Mouse (Mus musculus): ENCODE measurements around the gene Lpcat2. TPM values are rescaled to one million over a fixed set of nuclear protein-coding genes. Genes with fewer than 3 reads are reported as not detected.

The Lpcat2 gene
- 3.4 and 4.1 TPM in 2 replicates for polyA plus RNA-seq (2015; fragmentation: Nextera tagmentation; extraction: Ambion mirVana)

DNA sequence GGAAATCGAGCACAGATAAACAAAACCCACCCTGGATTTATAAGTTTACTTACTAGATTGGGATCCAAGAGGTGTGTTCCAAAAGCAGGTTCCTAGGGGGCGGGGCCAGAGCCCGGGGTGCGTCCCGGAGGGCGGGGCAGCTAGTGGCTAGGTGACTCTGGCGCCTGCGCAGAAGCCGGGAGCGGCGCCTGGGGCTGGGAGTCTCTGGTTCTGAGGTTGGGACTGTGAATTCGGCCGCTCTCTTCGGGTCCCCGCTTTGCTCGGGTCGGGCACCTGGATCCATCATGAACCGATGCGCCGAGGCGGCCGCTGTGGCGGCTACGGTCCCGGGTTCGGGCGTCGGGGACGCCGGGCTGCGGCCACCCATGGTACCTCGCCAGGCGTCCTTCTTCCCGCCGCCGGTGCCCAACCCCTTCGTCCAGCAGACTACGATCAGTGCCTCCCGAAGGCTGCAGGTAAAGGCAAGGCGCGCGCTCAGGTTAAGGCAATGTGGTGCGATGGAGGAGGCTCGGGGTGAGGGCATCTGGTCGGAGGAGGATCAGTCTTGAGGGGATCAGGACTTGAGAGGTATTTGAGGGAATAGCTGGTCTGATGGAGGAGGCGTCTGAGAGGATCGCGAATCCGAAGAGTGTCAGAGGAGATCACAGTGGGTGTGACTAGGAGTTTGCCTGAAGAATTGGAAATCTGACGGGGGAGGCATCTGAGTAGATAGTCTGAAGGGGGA is at the start of gene Lpcat2:
Gene Lpcat2, plus strand, starts transcription at position 169 of the 724 bp plus-strand sequence.
- ATAC-seq (ENCODE audit: low read depth): peak; percentile 47
- Histone ChIP-seq H3K27me3 (peaks cover 32% of the 10 kb centered on the region), H3K27ac (no peak within 1 kb of the TSS), H3K4me2 (peak within 1 kb of the TSS; percentile 72), H3K9ac (peak within 1 kb of the TSS; percentile 45; the same call in 1 of the 2 replicates), H3K36me3 (no peaks in the 10 kb centered on the region), H3K9me3 (replicated peaks) (no peaks in the 10 kb centered on the region), H3K4me3 (replicated peaks) (peak within 1 kb of the TSS; percentile 58), H3K4me1 (replicated peaks) (peaks cover 8% of the 10 kb centered on the region)
- DNase-seq: peak; percentile 54
- WGBS (ENCODE audit: insufficient replicate concordance): under 1% methylated on average over 50 of the region's 50 CpGs

DNA sequence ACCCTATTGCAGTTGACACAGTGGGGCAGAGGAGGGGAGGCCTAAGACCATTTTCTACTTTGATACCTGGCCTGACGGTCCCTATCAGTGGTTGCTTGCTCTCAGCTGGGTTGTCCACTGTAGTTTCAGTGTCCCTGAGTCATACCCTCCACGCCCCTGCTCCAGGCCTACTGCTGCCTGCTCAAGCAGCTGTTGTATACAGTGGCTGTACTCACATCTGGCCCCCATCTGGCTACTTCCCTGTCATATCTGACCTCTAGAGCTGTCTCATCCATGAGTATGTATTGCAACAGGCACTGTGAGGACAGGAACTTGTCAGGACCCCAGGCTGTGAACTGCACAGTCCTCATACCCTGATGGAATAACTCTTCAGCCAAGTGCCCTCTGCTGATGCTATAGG is 42.4 kb upstream of the Lpcat2 start:
- ATAC-seq (ENCODE audit: low read depth): no peak
- WGBS (ENCODE audit: insufficient replicate concordance): 52% methylated on average over 2 of the region's 2 CpGs

DNA sequence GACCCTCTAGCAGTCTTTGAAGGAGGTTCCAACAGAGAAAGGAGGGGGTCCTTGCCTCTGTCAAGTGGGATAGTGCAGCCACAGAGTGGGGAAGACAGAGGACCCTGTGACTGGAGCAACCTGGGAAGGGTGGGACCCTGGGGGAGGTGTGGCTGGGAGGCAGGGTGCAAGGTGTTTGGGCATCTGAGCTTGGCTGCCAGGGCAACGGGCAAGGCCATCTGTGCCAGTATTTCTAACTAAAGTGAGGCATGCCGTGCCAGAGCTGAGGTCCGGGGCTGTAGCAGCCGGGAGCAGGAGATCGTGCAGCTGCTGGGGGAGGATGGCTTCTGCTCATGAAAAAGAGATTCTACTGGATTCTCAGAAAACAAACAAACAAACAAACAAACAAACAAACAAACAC is 39.5 kb upstream of the Lpcat2 start:
- H3K9ac ChIP-seq: no peak overlapping the region
- no peaks in the 10 kb centered on the region for H3K36me3 ChIP-seq
- H3K27me3 ChIP-seq: no peaks in the 10 kb centered on the region
- DNase-seq (no peak), ATAC-seq (ENCODE audit: low read depth) (no peak)
- no peak overlapping the region for H3K27ac ChIP-seq
- H3K9me3 ChIP-seq (replicated peaks): no peaks in the 10 kb centered on the region
- WGBS (ENCODE audit: insufficient replicate concordance): 63% methylated on average over 5 of the region's 5 CpGs
- H3K4me2 ChIP-seq: no peak overlapping the region
- H3K4me3 ChIP-seq (replicated peaks): no peak overlapping the region
- H3K4me1 ChIP-seq (replicated peaks): no peaks in the 10 kb centered on the region

More for the DNA sequence above, 42.4 kb upstream of the Lpcat2 start:
- no peak overlapping the region for H3K4me2 ChIP-seq
- H3K36me3 ChIP-seq: no peaks in the 10 kb centered on the region
- no peaks in the 10 kb centered on the region for H3K9me3 ChIP-seq (replicated peaks)
- H3K4me1 ChIP-seq (replicated peaks): no peaks in the 10 kb centered on the region
- H3K4me3 ChIP-seq (replicated peaks): no peak overlapping the region
- H3K9ac ChIP-seq: no peak overlapping the region
- DNase-seq: no peak
- no peak overlapping the region for H3K27ac ChIP-seq
- no peaks in the 10 kb centered on the region for H3K27me3 ChIP-seq

DNA sequence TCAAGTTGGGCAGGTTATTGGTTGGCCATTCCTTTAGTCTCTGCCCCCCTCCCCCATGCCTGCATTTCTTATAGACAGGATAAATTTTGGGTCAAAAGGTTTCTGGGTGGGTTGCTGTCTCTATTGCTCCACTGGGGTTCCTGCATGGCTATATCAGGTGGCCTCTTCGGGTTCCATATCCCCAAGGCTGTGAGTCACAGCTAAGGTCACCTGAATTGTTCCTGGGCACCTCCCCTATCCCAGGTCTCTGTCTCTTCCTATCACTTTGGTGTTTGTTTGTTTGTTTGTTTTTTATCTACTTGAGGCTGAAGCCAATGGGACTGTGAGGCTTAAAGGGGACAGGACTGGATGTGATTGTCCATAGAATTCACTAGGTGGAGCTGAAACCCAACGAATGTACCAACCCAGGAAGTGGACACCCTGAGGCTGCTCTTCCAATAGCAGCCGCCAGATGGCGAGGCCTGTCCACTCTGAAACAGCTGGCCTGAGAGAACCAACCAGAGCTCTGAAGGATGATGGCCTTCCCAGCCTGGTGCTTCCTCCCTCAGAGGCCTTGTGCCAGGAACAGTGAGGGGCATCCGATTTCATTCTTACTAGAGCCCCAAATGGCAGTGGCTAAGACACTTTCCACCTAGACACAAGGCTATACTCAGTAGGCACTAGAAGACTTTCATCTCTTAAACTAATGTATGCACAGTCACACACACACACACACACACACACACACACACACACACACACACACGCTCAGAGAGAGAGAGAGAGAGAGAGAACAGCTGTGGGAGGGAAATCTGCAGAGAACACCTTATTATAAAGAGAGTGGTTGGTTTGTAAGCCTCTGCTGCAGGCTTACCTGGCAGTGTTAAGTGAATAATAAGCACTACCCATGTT is 37.0 kb upstream of the Lpcat2 start:
- Histone ChIP-seq H3K4me2 (no peak overlapping the region), H3K9me3 (replicated peaks) (no peaks in the 10 kb centered on the region), H3K9ac (no peak overlapping the region), H3K27ac (no peak overlapping the region), H3K27me3 (no peaks in the 10 kb centered on the region), H3K36me3 (no peaks in the 10 kb centered on the region), H3K4me1 (replicated peaks) (no peaks in the 10 kb centered on the region), H3K4me3 (replicated peaks) (no peak overlapping the region)
- peak; percentile 48; the same call in 1 of the 2 replicates for ATAC-seq (ENCODE audit: low read depth)
- peak; percentile 40 for DNase-seq
- WGBS (ENCODE audit: insufficient replicate concordance): 12% methylated on average over 6 of the region's 6 CpGs

DNA sequence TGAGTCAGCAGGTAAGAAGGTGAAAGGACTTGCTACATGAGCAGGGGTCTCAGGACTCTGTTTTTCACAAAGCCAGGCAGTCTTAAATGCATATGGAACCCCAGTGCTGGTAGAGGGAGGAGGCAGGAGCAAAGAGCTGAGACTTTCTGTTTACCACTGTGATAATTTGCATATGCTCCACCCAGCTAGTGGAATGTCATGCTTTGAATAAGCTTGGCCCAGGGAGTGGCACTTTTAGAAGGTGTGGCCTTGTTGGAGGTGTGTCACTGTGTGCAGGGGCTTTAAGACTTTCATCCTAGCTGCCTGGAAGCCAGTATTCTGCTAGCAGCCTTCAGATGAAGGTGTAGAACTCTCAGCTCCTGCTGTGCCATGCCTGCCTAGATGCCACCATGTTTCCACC is 34.0 kb upstream of the Lpcat2 start:
- no peak overlapping the region for H3K4me2 ChIP-seq
- H3K27ac ChIP-seq: no peak overlapping the region
- no peaks in the 10 kb centered on the region for H3K4me1 ChIP-seq (replicated peaks)
- ATAC-seq (ENCODE audit: low read depth) (no peak), DNase-seq (no peak)
- no peak overlapping the region for H3K9ac ChIP-seq
- H3K36me3 ChIP-seq: no peaks in the 10 kb centered on the region
- no peak overlapping the region for H3K4me3 ChIP-seq (replicated peaks)
- peaks cover 2% of the 10 kb centered on the region; the same call in 1 of the 2 replicates for H3K27me3 ChIP-seq
- H3K9me3 ChIP-seq (replicated peaks): no peaks in the 10 kb centered on the region

DNA sequence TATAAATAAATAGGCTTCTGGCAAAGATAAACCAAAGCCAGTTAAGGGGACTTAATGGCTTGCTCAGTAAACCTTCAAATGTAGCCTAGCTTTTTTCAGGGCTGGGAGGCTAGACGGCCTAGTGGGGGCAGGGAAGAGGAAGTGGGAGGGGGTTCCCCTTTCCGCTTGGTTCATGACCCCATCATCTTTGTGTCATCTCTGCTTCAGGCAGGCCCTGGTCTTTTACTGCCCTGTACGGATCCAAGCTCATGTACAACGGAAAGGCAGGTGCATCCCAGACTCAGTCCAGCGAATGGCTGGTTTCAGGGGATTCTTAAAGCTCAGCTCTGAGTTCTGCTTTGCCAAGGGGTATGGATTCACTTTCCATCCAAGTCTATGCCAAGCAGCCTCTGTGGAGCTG is 32.8 kb upstream of the Lpcat2 start:
- Histone ChIP-seq H3K9me3 (replicated peaks) (no peaks in the 10 kb centered on the region), H3K27ac (no peak overlapping the region), H3K9ac (no peak overlapping the region), H3K4me3 (replicated peaks) (no peak overlapping the region), H3K27me3 (peaks cover 10% of the 10 kb centered on the region), H3K36me3 (no peaks in the 10 kb centered on the region), H3K4me1 (replicated peaks) (no peaks in the 10 kb centered on the region), H3K4me2 (no peak overlapping the region)
- whole genome bisulfite sequencing (ENCODE audit: insufficient replicate concordance): 27% methylated on average over 5 of the region's 5 CpGs
- ATAC-seq (ENCODE audit: low read depth) (no peak), DNase-seq (no peak)

DNA sequence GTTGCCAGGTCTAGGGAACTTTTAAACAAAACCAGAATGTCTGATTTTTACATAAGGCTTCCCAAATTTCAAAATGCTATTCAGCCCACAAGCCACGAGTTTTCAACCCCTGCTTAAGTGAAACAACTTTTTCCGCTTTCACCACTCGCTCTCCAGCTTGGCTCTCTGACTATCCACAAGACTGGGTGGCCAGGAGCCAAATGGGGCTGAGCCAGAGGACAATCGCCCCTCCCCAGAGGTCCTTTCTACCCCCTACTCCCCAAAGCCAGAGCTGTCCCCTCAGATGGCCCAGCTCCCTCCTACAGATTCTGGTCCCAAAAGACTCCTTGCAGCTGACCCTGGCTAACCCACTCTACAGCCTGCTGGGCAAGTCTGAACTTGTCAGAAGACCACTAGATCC is 29.1 kb upstream of the Lpcat2 start:
- Histone ChIP-seq H3K9ac (no peak overlapping the region), H3K27ac (no peak overlapping the region), H3K36me3 (no peaks in the 10 kb centered on the region), H3K9me3 (replicated peaks) (no peaks in the 10 kb centered on the region), H3K4me3 (replicated peaks) (no peak overlapping the region), H3K4me2 (no peak overlapping the region), H3K27me3 (peaks cover 20% of the 10 kb centered on the region), H3K4me1 (replicated peaks) (no peaks in the 10 kb centered on the region)
- ATAC-seq (ENCODE audit: low read depth) (no peak), DNase-seq (no peak)
- 45% methylated on average over 4 of the region's 4 CpGs for WGBS (ENCODE audit: insufficient replicate concordance)

DNA sequence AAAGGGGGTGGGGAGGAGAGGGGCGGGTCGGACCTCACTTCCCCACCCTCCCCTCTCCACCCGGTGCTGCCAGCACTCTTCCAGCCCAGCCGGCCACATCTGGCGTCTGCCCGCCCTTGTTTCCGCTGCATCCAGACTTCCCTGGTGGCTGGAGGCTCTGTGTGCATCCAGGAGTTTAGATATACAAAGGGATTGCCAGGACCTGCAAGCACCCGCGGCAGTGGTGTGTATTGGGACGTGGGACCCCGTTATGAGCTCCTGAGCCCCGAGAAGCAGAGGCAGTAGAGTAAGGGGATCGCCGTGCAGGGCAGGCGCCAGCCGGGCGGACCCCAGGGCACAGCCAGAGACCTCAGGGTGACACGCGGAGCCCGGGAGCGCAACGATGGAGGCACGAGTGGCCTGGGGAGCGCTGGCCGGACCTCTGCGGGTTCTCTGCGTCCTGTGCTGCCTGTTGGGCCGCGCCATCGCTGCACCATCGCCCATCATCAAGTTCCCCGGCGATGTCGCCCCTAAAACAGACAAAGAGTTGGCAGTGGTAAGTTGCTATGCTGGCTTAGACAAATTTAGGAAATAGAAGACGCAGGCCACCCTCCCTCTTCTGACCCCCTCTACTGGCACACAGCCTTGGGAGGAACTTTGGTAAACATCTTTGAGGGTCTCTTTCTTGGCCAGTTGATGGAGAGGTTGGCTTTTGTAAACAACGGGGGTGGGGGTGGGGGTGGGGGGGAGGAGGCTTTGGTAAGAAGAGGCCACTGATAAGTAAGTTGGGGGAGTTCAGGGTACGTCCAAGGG is 27.7 kb upstream of the Lpcat2 start, which contains the start of gene Mmp2:
Gene Mmp2, plus strand, starts transcription at position 49 of the 792 bp plus-strand sequence.
- Histone ChIP-seq H3K9me3 (replicated peaks) (no peaks in the 10 kb centered on the region), H3K4me2 (peak within 1 kb of the TSS; percentile 47), H3K4me3 (replicated peaks) (peak within 1 kb of the TSS; percentile 34), H3K9ac (no peak within 1 kb of the TSS), H3K36me3 (no peaks in the 10 kb centered on the region), H3K27ac (no peak within 1 kb of the TSS), H3K27me3 (peaks cover 20% of the 10 kb centered on the region), H3K4me1 (replicated peaks) (no peaks in the 10 kb centered on the region)
- 3% methylated on average over 36 of the region's 37 CpGs for WGBS (ENCODE audit: insufficient replicate concordance)
- DNase-seq (no peak), ATAC-seq (ENCODE audit: low read depth) (no peak)

DNA sequence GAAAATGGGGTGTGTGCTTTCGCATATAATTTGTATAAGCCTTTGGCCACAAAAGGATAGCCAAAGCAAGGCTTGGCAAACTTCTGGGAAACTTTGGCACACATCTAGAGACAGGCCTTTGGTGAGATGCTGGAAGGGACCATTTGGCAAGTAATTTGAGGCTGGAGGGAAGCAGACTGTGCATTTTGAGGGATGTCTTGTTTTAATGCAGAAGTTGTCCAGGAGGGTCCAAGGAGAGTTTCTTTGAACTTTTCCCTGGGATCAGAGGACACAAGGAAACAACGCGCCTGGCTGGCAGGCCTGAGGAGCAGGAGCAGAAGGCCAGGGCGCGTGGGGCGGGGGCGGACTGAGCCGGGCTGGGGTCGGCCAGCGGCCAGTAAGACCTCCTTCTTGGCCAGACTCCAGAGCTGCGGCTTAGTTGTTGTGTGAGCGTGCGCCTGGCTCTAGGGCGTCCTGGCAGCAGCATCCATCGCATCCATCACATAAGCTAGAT is 26.8 kb upstream of the Lpcat2 start:
- H3K36me3 ChIP-seq: no peaks in the 10 kb centered on the region
- H3K27me3 ChIP-seq: peaks cover 20% of the 10 kb centered on the region
- H3K4me2 ChIP-seq: no peak overlapping the region
- no peak overlapping the region for H3K27ac ChIP-seq
- 52% methylated on average over 15 of the region's 15 CpGs for WGBS (ENCODE audit: insufficient replicate concordance)
- H3K9ac ChIP-seq: no peak overlapping the region
- no peak for DNase-seq
- no peaks in the 10 kb centered on the region for H3K9me3 ChIP-seq (replicated peaks)
- no peaks in the 10 kb centered on the region for H3K4me1 ChIP-seq (replicated peaks)
- no peak for ATAC-seq (ENCODE audit: low read depth)
- H3K4me3 ChIP-seq (replicated peaks): 0 out of 2 replicates have a peak overlapping the region, but pooled peaks have one; percentile 3

DNA sequence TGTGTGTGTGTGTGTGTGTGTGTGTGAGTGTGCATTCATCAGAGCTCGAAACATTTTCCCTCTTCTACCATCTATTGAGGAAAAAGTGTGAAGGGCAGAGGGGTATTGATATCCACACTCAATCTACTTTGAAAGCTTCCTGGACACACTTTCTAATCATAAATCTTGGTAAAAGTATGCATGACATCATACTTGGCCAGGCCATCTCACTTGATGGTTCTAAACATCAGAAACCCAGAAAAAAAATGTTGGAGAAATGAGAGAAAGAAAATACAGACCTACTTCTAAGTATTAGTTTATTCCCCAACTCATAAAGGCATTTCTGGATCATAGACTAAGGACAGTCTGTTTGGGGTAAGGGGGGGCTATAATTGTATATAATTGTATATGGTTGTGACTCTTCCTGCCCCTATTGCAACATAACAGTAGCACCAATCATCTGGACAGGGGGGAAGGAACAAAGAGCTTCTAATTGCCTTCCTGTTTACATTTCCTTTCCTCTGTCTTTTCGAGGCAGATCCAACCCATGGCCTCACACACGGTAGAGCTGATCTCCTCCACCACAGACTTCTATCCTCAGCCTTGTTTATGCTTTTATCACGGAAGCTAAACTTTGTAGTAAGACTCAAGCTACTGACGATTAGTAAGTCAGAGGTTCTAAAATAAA is 20.9 kb upstream of the Lpcat2 start:
- Histone ChIP-seq H3K36me3 (no peaks in the 10 kb centered on the region), H3K4me3 (replicated peaks) (no peak overlapping the region), H3K4me2 (no peak overlapping the region), H3K27me3 (no peaks in the 10 kb centered on the region), H3K9ac (no peak overlapping the region), H3K4me1 (replicated peaks) (no peaks in the 10 kb centered on the region), H3K27ac (no peak overlapping the region), H3K9me3 (replicated peaks) (no peaks in the 10 kb centered on the region)
- DNase-seq: no peak
- WGBS (ENCODE audit: insufficient replicate concordance): 28% methylated on average over 5 of the region's 5 CpGs
- ATAC-seq (ENCODE audit: low read depth): no peak

All from liver, embryonic 13.5 days (tissue).